Mouse (Mus musculus) skeletal muscle tissue, postnatal 0 days (tissue): ENCODE results near the gene Mapk10. TPM values are rescaled to one million over a fixed set of nuclear protein-coding genes. Genes with fewer than 3 reads are reported as not detected.

Source experiments
- polyA plus RNA-seq: library from polyadenylated mRNA; unstranded; fragments of >200 nt; fragmentation: Nextera tagmentation; extraction: Ambion mirVana; gene quantifications from 2 replicates; pipeline ENCODE4 v1.2.1, GENCODE M21; 2015

Mapk10 gene
- polyA plus RNA-seq: 0.10 and 0.56 TPM in 2 replicates

DNA sequence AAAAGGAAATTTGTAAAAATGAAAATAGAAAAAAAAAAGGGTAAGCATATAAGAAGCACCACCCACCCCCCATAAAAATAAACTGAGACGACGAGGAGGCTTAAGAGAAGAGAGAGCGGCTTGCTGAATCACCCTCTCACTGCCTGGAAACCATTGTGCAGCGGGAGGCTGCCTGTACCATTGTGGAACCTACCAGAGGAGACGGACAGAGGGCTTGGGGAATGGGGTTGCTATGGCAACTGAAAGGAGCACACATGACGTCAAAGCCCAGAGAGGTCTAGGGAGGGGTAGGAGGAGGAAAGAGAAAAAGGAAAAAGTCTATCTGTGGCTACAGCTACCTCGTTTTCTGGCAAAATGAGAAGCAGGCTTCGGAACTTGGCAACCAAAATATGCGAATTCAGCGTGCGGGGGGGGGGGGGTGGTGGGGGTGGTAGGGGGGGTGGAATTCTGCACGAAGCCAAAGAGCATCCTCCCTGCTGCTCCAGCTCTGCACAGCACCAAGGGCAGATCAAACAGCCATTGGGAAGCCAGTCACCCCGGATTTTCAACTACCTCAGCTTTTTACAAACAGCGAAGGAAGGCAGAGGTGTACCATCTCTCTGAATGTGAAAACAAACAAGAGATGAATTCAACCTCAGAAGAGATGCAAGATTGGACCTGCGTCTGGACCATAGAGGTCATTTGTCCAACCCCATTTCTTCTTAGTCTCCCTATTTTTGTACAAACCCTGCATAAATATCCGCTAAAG, at the start of gene Mapk10:
Gene Mapk10, minus strand, starts transcription at position 234 of the 748 bp plus-strand sequence.

Other genes with a start within 250 kb of the Mapk10 start
- gene Ptpn13, start 213.9 kb upstream of the Mapk10 start, polyA plus RNA-seq: 1.3 and 1.4 TPM in 2 replicates